Mouse (Mus musculus) right cerebral cortex, adult 2 months (tissue): ENCODE results near the gene Sh2d6.

Source experiments
- DNase-seq, 2 experiments: peaks; one replicate each; pipeline ENCODE4 v3.0.0; 2021 to 2022; ENCODE audit warnings: low spot score in 2 of 2

Sh2d6 gene

DNA sequence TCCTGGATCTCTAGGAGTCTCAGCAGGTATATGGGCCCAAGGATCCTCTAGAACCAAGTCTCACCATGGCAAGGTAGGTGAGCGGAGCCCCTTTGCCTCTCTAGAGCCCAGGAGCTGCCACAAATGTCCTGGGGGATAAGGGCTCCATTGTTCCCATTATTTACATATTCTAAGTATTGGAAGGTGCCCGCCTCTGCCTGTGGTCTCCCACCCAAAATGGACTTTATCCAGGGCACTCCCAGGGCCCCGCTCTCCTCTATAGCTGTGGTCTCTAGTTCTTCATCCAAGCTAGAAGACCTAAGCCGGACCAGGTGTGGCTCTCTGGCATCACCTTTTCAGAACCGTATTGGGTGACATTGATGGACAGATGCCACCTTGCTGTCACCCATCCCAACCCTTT is at the start of gene Sh2d6:
Sh2d6 (minus strand) TSS at position 101 of the 400 bp plus-strand sequence.
- DNase-seq = no peak

DNA sequence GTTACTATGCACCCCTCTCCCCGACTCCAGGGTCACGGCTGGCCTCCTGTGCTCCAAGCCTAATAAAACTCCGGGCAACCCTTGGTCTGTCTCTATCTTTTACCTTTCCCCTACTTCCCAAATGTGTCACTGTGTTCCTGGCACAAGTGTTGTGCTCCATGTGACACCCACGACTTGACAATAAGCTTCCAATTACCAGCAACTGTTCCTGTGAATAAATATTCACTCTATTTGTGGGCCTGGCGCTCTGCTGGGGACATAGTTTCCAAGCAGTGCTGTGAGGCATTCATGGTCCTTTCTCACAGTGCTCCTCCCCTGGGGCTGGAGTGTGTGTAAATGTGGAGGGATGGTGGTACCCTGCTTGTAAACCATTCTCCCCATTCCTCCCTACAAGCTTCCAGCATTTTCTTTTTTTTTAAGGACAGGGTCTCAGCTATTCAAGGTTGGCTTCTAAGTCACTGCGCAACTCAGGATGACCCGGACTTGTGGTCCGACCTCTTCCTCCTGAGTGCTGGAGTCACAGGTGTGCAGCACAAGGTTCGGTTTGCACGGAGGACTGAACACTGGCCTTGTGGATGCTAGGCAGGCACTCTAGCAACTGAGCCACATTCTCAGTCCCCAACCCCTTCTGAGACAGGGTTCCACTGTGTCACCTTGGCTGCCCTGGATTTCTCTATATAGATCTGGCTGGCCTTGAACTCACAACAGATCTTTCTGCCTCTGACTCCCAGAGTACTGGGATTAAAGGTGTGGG is 49.3 kb upstream of the Sh2d6 start:
- DNase-seq = peak in 1 of 2 experiments; percentile 23

DNA sequence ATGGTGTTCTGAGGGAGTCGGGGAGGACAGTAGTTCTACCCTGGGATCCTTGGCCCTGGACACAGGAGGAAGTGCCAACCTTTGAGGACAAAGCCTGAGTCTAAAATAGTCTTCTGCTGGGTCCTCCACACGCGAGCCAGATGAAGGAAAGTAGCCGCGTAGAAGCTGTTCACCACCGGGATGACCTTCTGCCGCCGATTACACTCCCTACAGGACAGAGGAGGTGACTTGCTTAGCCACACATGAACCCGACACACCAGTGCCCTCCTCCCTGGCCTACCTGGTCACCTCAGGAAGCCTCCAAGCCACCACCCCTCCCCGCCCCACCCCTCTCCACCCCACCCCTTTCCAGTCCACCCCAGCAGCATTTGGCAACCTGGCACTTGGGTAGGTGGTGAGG is 47.2 kb upstream of the Sh2d6 start:
- no peak for DNase-seq

DNA sequence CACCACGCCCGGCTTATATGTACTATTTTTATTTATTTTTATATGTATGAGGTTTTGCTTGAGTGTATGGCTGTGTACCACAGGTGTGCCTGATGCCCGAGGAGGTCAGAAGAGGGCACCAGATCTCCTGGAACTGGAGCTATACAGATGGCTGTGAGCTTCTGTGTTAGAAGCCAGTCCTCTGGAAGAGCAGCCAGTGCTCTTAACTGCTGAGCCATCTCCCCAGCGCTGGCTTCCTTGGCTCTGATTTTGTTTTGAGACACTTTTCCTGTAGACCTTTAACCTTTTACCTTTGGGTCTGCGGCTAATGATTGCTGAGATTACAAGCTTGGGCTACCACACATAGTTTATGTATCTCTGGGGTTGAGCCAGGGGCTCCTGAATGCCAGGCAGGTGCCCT is 46.0 kb upstream of the Sh2d6 start:
- DNase-seq = no peak

DNA sequence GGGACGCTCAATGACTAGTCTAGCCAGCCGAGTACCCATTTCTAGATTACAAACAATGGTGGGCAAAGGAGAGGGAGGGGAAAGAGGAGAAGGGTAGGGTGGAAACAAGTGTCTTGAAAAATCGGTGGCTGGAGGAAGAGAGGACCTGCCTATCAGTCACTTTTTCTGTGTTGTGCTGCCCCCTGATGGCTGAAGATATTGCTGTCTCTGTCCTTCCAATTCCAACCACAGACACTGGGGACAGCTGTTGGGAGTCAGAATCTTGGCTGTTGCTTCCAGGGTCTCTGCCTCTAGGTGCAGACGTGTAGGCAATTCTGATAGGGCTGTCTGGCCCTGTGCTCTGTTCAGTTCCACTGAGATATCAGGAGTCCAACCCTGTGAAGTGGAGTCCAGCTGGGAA is 44.5 kb upstream of the Sh2d6 start:
- peak; percentile 96 to 97 for DNase-seq

DNA sequence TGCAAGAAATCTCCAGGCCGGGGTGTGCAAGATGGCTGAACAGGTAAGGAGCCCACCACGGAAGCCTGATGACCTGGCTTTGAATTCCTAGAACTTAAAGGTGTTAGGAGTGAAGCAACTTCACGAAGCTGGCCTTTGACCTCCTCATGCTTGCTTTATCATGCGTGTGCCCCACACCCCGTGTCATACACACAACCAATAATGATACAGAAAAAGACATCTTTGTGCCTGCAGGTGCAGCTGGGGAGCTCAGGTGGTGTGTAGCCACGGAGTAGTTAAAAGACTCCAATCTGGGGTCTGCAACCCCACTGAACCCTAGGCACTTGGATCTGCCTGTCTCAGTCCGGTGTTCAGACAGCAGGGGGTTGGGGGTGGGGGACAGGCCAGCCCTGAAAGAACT is 44.0 kb upstream of the Sh2d6 start:
- DNase-seq = no peak

DNA sequence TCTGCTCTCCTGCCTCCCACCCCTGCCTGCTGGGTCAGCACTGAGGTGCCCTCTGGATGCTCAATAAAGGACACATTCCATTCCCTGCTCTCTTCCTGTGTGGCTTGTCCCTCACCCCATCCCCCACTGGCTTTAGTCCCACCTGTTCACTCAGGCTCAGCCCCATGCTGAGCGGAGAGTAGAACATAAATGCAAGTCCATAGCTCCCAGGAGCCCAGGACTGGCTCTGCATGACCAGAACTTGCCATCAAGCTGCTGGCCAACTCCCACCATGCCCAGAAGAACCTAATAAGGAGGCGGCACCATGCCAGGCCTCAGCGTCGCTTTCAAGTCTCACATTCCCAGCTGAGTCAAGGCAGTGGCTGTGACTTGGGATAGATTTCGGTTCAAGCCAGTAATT is 41.4 kb upstream of the Sh2d6 start:
- DNase-seq = no peak

DNA sequence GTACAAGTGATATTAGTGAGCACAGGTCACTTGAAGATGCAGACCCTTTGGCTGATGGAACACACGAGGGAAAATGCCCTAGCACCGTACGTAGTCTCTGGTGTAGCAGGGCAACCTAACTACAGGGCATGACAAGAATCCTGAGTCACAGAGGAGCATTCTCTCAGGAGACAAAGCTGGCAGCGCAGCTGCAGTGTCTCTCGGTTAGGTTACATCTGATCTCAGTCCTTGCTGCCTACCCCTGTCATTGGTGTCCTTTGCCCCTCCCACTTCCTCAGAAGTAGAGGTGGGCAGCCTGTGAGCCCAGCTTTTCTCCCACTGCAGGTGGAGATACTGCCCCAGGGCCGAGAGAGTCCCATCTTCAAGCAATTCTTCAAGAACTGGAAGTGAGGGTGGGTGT is 41.0 kb upstream of the Sh2d6 start:
- DNase-seq = no peak

DNA sequence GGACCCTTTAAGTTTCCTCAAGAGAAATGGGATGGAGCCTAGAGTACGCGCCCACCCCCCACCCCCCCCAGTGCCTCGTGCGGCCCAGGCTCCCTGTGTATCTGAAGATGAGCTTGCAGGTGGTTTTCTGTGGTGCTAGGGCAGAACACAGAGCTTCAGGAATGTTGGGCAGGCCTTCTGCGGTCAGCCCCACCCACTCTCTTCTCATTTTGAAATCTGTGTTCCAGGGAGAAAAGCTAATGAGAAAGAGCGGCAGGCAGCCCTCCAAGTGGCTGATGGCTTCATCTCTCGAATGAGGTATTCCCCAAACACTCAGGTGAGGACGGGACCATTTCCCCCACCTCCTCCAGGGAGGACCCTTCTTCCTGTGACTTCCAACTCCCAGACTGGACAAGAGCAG is 39.3 kb upstream of the Sh2d6 start:
- DNase-seq = no peak

DNA sequence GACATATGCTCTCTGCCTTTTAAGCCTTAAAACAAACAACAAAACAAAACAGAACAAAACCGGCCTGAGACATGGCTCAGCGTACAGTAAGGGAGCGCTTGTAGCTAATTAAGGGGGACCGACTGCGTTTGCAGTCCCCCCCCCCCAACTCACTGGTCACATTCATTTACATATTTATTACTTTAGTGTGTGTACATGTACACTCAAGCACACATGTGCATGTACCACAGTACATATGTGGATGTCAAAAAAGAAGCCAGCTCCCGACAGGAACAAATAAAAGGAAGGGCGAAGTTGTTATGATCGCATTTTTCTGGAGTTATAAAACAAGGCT is 31.5 kb upstream of the Sh2d6 start:
- no peak for DNase-seq

DNA sequence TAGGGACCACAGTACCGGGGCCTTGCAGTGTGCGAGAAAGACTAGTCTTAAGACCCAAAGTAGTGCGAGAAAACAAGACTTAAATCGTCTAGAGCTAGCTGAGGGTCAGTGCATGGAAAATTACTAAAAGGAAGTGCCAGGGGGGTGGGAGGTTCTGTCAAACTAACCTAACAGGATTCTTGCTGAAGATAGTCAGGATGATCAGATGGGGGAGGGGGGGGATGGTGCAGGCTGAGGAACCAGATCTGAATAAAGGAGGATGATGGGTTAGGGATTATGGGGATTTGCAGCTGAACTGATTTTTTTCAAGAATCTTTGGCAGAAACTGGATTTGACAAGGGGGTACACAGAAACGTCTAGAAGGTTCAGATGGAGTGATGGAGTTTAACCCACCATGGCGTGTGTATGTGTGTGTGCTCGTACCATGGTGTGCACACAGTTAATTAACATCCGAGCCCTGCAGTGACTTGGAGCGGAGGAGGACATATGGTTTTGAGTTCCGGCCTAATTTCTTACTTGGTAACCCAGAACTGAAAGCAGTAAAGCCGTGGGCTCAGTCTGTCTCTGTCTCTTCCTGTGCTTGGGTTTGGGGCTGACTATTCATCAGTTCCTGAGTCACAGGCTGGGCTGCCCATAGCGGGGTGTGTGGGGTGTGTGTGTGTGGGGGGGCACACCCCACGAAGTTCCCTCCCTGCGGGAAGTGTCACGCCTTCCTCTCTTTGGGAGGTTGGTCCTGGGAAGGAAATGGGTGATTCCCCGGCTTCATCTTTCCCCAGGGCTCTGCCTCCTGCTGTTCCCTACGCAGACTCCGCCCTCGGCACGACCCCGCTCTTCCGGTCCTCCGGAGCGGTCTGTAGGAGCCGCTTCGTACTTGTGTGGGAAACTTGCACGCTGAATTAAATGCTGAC is 30.9 kb upstream of the Sh2d6 start:
- DNase-seq = peak; percentile 61 to 62

DNA sequence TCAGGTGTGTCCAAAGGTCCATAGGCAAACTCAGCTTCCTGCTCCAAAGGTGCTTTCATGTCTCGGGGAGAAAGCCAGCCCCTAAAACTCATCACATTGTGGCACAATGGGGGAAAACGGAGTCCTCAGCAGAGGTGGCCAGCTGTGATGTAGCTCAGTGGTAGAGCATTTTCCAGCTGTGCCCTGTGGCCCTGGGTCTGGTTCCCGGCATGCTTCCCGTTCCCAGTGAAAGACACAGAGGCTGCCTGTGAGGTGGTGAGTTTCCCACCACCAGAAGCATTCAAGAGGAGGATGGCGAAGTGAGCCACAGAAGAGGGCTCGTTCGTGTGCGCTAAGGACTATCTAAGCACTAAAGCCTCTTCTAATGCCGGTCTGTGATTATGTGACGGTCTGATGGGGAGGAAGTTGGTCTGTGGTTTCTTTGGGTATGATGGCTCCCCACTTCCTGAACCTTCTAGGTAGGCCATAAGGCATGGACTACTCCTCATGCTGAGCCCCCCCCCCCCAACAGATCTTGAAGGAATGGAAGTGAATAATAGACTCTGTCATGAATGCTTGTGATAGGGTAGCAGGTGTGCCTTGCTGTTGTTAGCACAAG is 29.1 kb upstream of the Sh2d6 start:
- no peak for DNase-seq

DNA sequence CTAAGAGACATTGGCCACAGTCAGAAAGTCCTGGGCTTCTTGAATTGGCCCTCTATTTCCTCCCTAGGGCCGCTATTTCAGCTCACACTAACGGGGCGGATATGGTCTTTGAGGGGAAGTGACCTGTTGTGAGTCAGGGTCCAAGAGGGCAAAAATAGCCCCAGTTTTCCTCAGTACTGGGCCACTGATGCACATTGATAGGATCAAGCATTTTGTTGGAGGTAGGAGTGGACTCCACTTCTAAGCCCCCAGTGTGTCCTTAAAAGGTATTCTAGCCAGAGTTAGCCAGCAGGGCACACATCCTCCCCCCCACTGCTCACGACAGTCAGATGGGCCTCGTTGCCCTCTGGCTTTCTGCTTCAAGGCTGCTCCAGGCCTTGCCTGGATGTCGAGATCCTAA is 28.5 kb upstream of the Sh2d6 start:
- no peak for DNase-seq

DNA sequence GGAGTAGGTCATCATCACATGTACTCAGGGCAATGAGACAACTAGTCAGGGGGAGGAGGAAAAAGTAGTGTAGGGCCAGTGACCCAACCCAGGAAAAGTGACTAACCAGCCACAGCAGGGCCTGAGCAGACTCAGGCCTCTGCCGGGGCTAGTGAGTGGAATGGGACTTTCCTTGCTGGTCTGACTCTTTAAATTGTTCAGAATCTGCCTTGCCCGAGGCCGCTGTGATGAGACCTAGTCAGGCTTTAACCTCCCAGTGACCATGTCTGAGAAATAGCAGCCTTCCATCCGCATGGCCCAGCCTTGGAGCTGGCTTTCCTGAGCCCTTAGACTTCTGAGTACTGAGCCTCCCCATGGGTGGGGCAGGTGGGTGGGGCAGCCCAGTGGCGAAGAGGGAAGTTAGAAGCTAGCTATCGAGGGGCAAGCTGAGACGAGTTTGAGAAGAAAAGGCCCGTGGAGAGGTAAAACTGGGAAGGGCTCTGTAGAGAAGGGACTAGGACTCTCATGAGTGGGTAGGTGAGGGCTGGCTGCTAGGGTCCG is 27.6 kb upstream of the Sh2d6 start:
- no peak for DNase-seq

DNA sequence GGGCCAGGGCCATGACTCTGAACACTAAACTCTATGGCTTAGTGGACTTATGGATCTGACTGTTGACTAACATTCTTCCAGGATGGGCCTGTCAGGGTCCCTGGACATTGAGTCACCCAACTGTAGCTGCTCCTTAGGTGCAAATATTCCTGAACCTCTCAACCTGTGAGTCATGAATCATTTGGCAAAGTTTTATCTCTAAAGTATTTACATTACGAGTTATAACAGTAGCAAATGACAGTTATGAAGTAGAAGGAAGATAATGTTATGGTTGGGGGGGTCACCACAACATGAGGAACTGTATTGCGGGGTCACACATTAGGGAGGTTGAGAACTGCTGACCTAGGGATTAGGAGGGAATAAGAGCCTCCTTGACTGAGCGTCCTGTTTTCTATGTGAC is 26.4 kb upstream of the Sh2d6 start:
- no peak for DNase-seq

DNA sequence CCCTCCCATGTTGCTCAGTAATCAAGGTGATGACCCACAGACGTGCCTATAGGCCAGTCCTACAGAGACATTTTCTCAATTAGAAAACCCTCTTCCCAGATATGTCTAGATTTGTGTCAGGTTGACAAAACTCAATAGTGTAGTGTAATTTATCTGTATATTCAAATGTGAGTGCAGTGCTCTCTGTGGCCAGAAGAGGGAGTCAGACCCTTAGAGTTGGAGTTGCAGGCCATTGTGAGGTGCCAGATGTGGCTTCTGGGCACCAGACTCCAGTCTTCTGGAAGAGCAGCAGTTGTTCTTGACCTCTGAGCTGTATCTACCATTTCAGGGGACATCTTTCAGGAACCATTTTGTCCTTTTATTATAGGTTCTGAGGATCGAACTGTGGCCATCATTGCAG is 25.6 kb upstream of the Sh2d6 start:
- no peak for DNase-seq

DNA sequence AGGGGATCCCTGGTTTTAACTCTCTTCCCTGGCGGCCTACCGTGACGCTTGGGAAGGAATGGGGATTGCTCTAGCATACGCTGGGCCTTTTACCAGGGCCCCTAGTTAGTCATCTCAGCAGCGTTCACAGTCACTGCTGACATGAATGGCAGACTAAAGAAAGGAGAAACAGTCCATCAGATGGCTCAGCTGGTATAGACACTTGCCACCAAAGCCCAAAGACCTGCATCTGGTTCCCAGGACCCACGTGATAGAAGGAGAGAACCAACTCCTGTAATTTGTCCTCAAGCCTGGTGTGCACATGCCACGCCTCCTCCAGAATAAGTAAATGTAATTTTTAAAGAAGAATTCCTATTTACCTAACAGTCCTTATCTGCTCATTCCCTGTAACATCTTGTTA is 23.9 kb upstream of the Sh2d6 start:
- no peak for DNase-seq

DNA sequence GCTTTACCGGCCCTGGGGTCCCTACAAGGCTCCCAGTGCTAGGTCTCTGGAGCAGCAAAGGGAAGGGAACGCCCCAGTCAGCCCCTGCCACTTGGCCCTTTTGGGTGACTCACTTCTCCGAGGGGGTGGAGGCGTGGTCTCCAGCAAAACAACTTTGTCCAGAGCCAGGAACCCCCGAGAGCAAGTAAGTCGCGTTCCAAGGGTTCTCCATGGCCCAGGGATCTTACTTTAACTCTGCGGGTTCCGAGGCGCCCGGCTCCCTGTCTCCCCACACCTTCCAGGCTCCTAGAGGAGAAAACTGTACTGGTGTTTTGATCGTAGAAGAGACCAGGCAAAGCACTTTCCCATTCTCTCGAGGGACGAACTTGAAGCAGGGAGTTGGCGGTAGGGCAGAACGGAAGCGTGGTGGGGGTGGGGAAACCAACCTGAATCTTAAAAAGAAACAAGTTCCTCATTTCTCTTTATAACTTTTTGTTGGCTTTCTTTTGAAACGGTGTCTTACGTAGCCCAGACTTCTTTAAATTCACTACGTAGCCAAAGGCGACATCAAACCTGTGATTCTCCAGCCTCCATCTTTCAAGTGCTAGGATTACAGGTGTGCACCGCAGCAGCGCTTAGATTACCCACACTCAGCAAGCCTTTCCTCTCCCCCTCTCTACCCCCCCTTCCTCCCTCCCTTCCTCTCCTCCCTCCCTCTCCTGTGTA is 22.9 kb upstream of the Sh2d6 start, which contains the start of gene Capg:
Capg (plus strand) TSS at position 109 of the 705 bp plus-strand sequence.
- DNase-seq = no peak

DNA sequence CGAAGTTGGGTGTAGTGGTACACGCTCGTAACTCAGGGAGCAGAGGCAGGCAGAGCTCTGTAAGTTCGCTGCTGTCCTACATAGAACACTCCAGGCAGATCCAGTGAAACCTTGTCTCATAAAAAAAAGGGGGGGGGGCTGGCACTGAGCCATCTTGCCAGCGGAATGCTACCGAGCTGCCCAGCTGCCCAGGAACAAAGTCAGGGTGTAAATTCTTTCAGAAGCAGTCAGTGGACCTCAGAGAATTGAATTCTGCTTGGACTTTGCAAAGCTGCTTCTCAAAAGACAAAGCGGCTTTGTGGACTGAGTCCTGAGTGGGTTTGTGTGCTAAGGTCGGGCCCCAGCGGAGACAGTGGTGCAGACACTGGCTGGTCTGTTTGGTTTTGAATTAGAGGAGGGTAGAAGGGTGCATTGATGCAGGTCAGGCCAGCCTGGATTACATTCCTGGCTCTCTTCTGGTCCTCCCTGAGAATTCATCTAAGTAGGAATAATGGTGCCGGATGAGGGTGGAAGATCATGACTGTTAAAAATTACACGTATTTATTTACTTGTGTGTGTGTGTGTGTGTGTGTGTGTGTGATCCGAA is 21.9 kb upstream of the Sh2d6 start:
- no peak for DNase-seq

DNA sequence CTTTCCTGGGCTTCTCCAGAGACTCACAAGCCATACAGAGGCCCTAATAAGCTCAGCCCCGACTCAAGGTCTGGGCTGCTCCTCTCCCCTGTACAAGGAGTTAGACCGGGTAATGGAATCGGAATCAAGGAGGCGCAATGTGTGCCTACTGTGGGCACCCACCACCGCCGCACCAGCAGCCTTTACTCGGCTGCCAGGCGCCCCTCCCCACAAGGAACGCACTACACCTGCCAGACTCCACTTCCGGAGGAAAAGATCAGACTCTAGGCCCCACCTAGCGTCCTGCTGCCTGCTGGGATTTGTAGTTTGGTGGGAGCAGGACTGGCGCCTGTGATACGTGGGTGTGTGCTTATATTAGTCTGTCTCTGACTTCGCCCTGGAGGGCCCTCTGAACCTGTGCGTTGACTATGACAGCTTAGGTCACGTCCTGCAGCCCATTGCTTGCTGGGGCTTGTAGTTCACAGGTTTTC is 17.1 kb upstream of the Sh2d6 start:
- DNase-seq = peak; percentile 89 to 92

DNA sequence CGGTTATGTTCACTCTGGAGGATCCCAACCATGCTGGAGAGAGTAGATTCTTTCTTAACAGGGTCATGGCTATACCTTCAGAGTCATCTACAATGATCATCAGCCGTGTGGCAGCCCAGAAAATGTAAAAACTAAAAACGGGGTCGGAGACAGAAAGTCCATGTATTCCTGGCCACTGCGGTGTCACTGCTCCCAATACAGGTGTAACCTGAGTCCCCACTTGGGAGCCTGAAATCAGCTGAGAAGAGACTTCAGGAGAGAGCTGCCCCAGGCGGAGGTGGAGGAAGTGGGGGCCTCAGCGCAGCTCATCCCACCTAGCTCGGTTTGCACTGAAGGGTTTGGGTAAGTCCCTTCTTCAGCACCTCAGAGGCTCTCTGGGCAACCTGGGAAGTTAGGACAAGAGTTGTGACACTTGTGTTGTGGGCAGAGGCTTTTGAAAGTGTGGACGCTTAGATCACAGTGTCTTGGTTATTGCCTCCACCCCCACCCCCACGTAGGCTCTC is 16.5 kb upstream of the Sh2d6 start:
- DNase-seq = no peak
